Mouse (Mus musculus) cerebellum, adult 11 months (tissue): ENCODE data around the gene Pole2.
"Not testable (repeated sequence)": the region's sequence is repeated elsewhere in the genome, so short reads cannot be mapped to it uniquely, and the experiment has no call there.

ENCODE experiments used
- DNase-seq: peaks from one replicate; pipeline ENCODE4 v3.0.0; 2022

Gene Pole2

DNA sequence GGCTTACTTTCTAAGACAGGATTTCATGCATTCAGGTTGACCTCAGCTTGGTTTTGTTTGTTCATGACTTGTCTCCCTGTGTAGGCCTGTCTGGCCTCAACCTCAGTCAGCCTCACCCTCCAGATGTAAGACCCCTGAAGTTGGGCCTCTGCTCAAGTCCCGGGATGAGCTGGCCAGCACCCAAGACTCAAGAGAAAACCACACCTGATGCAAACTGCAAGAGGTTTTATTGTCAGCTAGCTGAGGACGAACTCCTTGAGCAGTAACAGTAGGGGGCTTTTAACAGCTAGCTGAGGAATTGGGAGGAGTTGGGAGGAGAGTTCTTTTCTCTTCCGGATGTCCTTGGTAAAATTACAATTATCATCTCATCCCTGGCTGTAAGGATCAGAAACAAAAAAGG, 50.5 kb downstream of the Pole2 start:
- DNase-seq = no peak

DNA sequence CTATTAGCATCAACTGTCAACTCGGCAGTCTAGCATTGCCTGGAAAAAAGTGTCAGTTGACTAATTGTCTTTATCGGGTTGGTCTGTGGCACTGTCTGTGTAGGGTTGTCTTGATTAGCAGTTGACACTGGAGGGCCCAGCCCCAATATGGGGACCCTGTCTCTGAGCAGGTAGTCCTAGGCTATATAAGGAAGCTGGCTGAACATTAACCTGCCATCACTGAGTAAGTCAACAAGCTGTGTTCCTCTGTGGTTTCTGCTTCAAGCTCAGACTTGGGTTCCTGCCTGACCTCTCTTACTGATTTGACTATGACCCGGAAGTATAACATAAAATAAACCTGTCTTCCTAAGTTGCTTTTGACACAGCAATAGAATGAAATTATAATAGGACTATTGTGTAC, 52.0 kb downstream of the Pole2 start:
- DNase-seq = no peak

DNA sequence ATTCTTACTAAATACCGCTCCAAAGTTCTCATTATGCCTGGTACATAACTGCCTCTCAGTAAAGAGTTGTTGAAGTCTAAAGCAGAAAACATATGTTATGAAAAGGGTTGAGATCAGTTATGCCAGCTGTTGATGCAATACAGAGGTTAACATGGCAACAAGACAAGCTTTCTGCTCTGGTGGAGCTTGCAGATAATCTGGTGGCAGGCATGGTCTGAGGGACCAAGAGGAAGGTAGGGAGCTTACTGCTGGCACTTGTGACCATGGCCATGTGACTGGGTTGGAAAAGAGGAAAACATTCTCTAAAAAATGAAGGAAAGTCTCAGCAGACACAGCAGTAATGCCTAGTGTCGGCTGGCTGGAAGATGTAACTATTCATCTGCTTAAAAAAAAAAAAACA, 56.7 kb downstream of the Pole2 start:
- DNase-seq = no peak

DNA sequence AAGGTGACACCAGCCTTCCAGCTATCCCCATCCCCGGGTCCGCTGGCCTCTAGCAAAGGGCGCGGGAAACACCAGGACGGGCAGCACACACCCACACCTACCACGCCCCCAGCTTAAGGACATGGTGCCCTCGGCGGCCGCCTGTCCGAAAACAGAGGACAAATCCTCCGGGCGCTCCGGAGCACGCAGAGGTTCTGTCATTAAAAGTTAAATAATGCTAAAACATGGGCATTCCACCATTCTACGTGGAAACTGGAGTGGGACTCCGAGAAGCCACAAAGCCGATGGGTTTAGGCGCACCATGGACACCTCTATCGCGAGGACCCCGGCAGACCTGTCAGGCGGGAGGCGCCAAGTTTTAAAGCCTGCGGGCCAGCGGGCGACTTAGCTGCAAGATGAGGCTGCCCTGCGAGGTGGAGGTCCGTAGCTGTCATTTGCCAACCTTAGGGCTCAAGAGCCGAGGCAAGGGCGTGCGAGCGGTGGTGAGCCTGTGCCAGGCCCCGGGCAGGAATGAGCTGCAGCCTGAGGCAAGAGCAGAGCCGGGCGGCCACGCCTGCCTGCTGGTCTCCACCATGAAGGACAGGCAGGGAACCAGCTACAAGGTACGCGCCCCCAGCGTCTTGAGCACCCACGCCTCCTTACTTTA, 59.4 kb downstream of the Pole2 start, which contains the start of gene Lrr1:
Lrr1 (plus strand) TSS at position 354 of the 646 bp plus-strand sequence.
- peak; percentile 84 for DNase-seq

DNA sequence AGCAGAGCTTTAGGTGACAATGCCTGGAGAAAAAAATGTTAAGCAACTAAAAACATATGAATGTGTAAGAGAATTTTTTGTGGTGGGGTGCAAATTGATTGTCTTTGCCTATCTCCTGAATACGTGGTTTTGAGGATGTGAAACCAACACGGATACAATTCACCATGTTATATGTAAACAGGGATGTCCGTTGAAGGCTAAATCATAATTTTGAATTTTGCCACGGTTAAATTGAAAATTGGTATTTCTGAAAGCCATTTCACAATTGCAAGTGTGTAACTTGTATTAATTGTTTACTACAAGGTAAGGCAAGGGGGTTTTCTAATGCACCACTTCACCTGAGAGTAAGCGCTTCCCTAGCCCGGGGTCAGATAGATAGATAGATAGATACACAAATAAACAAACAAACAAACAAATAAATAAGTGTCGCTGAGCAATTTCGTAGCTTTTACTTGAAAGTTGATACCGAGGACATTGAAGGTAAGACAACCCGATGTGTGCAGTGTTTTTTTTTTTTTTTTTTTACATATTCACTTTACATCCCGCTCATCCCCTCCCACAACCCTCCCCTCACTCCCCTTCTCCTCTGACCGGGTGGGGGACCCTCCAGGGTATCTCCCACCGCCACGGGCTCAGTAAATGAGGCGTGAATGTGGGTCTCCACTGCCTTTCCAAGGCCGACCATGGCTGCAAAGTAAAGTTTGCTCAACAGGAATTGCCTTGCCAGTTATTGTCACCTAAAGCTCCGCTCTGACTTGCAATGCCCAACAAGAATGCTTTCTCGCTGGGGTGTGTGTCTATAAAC, 60.1 kb downstream of the Pole2 start:
- DNase-seq = no peak

DNA sequence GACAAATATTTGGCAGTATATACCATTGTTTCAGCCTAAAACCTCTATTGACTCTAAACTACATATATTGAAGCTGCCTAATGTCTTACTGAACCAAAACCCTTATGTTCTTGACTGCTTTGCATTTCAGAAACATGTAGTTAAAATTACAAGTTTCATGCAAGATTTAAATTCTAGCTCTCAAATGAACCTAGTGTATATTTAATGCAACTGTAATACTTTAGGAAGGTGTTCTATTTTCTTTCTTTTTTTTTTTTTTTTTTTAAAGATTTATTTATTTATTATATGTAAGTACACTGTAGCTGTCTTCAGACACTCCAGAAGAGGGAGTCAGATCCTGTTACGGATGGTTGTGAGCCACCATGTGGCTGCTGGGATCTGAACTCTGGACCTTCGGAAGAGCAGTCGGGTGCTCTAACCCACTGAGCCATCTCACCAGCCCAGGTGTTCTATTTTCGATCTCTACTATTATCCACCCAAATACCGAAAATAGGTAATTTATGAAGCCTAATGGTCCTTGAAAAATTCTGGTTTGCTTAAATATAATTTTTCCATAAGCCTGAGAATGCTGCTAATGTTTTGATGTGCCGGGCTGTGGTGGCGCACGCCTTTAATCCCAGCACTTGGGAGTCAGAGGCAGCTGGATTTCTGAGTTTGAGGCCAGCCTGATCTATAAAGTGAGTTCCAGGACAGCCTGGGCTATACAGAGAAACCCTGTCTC, 61.0 kb downstream of the Pole2 start:
- not testable (repeated sequence) for DNase-seq

DNA sequence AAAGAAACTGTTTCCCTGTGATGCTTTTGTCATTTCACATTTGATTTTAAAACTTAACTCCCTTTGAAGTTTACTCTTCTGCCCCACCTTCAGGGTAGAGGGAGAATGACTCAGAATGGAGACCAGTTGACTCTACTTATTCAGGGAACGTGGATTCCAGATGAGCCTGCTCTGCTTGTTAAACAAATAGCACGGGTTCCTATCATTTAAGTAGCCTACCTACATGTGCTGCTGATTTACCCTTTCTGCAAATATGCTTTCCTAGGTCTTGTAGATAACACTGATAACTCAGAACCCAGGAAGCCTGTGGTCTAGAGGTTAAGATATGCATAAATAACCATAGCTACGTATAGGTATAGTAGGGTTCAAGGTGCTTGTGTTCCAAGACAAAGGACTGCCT, 63.1 kb downstream of the Pole2 start:
- DNase-seq = no peak

DNA sequence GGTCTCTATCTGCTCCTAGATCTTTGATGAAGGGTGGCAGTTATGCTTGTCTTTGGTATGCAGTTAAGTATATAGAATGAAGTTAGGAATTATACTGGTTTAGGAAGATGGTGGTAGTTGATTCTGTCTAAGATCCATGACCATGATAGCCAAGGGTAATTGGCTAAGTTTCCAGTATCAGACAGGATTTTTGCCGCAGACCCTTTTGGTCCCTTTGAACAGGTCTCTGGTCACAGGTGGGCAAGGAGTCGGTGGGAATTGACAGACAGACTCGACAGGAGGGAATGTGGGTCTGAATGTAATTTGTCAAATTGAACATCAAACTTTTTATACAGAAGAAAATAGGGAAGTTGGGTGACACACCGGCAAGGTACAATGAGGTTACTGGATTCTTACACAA, 64.4 kb downstream of the Pole2 start:
- not testable (repeated sequence) for DNase-seq

DNA sequence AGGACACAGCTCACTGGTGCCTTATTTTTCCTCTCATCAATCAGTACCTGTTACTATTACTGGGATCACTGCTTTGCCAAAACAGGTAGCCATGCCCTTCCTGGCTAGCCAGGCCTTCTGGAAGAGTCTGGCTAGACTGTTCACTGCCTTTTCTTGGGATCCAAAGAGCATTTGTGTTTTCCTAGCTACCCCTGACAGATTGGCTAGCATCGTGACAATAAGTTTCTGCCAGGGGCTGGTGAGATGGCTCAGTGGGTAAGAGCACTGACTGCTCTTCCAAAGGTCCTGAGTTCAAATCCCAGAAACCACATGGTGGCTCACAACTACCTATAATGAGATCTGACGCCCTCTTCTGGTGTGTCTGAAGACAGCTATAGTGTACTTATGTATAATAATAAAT, 67.3 kb downstream of the Pole2 start:
- DNase-seq = not testable (repeated sequence)

DNA sequence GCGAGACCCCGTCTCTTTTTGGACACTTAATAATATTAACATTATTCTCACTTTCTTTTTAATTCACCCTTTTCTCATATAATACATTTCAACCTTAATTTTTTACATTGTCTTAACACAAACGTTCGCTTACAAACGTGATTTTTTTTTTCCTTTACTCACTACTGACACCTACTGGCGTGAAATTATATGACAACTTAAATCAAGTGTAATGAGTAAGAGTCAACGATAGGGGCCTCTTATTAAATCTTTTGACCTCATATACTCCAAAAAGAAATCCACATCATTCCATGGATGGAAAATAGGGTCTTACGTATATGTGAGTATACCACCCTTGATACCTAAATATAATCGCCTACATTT, 68.4 kb downstream of the Pole2 start:
- DNase-seq = no peak

DNA sequence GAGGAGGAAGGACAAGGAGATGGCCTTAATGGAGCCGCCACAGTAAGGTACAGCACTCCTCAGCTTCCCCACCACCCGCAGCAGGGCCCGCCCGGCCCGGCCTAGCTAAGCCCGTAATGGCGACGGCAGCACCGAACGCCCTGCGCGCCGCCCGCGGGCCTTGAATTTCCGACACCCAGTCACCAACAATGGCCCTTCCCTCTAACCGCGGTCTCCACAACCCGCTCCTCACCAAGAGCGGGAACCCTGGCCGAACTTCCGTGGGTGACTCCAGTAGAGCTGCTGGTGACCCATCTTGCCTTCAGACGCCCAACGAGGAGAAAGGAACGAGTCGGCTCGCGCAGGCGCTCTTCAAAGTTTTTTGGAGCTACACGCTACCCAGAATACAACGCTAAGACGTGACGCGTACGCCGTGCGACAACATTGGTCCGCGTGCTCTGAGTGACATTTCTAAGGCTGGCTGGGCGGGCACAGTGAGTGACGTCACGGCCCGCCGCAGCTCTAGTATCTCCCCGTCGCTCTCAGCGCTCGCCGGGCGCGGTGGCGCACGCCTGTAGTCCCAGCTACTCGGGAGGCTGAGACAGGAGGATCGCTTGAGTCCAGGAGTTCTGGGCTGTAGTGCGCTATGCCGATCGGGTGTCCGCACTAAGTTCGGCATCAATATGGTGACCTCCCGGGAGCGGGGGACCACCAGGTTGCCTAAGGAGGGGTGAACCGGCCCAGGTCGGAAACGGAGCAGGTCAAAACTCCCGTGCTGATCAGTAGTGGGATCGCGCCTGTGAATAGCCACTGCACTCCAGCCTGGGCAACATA, 69.0 kb downstream of the Pole2 start, which contains the start of gene Rps29:
Rps29 (minus strand) TSS at position 422 of the 813 bp plus-strand sequence.
- peak; percentile 98 for DNase-seq

DNA sequence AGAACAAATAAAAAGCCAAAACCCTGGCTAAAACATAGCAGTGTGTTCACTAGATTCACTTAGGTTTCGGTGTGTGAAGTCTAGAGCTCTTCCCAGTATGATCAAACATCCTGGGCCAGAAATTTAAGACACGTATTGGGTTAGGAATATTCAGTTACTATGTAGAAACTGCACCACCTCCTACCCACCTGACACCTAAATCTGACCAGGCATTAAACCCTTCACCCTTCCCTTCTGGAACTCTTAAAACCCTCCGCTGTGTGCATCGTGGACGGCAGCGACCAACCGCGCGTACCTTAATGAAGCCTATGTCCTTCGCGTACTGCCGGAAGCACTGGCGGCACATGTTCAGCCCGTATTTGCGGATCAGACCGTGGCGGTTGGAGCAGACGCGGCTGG, 69.6 kb downstream of the Pole2 start:
- DNase-seq = no peak

DNA sequence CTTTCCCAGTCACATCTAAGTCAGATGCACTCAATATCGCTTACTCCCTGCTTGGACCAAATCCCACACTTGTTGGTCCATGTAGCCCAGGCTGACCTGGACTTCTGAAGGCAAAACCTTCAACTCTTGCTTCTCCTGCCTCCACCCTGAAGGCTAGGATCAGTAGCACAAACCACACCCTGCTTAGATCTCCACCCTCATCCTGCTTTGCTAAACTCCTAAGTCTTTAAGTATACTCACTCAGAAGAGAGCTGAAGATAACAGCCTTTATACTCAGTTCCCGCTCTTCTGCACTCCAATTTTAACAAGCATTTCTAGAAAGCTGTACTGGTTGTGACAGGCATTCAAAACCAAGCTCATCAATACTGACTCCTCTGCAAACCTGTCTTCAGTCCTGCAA, 70.9 kb downstream of the Pole2 start:
- no peak for DNase-seq

DNA sequence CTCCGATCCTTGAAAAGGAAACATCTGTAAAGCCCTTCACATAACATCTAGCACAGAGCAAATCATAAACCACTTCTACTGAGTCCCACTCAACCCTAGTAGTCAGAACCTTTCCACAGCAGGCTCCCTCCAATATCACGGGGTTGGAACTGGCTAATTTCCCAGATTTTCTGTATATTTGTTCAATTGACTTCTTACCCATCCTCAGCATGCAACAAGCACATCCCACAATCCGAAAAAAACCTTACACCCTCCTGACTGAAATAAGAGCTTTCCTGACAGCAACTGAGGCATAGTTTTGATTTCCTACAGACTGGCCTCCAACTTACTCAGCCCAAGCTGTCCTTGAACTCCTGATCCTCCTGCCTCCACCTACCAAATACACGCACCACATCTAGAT, 71.6 kb downstream of the Pole2 start:
- DNase-seq = no peak

DNA sequence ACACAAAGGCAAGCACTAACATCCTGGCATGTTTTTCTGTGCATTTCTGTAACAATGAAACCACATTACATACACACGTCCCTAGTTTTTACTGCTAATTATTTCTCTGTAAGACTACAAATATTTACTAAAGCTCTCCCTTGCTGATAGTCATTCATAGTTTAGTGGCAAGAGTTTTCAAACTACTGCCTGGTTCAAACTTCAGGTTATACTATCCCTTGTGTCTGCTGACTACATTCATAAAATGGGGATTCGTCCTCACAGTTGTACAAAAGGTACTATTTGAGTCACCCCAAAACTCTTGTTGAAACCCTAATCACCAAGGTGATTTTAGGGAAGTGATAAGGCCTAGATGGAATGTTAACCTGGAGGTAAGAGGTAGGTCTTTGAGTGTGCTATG, 72.1 kb downstream of the Pole2 start:
- DNase-seq = no peak
